ENCODE assay signal across 10 mouse cellular contexts in the genomic region with DNA sequence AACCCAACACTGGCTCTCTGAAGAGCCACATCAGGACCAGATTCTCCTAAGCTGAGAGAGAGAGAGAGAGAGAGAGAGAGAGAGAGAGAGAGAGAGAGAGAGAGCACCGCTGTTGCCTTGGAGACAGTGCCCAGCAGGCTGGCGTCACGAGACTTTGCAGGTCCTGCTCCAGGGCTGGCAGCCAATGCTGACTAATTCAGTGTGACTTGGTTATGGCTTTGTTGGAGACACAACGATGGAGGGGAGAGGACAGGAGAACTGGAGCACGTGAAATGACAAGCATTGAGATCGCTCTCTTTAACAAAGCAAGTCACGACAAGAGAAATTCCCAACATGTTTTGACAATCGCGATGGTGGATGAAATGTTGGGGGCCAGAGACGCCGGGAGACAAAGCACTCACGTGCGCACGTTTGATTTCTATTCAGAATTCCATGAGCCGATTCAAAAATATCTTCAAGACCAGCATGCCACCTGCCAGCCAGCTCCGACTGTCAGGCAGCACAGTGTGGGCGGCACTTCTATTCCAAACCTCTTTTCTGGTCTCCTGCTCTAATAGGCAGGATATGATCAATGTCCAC. TPM values are rescaled to one million over a fixed set of nuclear protein-coding genes. Genes with fewer than 3 reads are reported as not detected.
DNase-seq lines count a peak whose midpoint lies in the region; ATAC-seq and TF ChIP-seq lines count a peak whose summit lies in the region.
"Had no signal": no experiment of that assay in that cellular context is flagged by ENCODE, and none has a peak within 500 bp of the region (broad histone marks: within the 10 kb centered on the region; RNA-seq: fewer than 3 reads in every experiment).

No protein-coding gene starts in this region.

- H3K27ac ChIP-seq in limb, embryonic 13.5 days = no peak overlapping the region
- H3K27ac ChIP-seq in limb, embryonic 10.5 days = no peak overlapping the region
- H3K27ac ChIP-seq in embryonic facial prominence, embryonic 13.5 days = peak overlapping the region; percentile 71
- peak overlapping the region; percentile 5; the same call in 1 of the 2 replicates for H3K27ac ChIP-seq in heart, postnatal 0 days (ENCODE audit: low read depth)
- peak overlapping the region; percentile 70 for H3K27ac ChIP-seq in midbrain, embryonic 10.5 days (replicated peaks)
- no peak overlapping the region; the same call in 1 of the 2 replicates for H3K27ac ChIP-seq in stomach, embryonic 16.5 days (ENCODE audit: low read length)

- peak overlapping the region; percentile 12 for H3K4me2 ChIP-seq in limb, embryonic 13.5 days (replicated peaks)
- H3K4me2 ChIP-seq in embryonic facial prominence, embryonic 13.5 days = peak overlapping the region; percentile 53
- H3K4me2 ChIP-seq in heart, postnatal 0 days (ENCODE audit: low read depth, low read length) = peak overlapping the region; percentile 51
- H3K4me2 ChIP-seq in stomach, embryonic 16.5 days (ENCODE audit: low read depth, low read length) = peak overlapping the region; percentile 6; the same call in 1 of the 2 replicates

- WGBS in limb, embryonic 13.5 days = 50% methylated on average over 17 of the region's 17 CpGs
- 66% methylated on average over 17 of the region's 17 CpGs for WGBS in limb, embryonic 10.5 days
- WGBS in embryonic facial prominence, embryonic 13.5 days = 17% methylated on average over 17 of the region's 17 CpGs
- 27% methylated on average over 17 of the region's 17 CpGs for WGBS in heart, postnatal 0 days
- 53% methylated on average over 17 of the region's 17 CpGs for WGBS in midbrain, embryonic 10.5 days
- 27% methylated on average over 17 of the region's 17 CpGs for WGBS in stomach, embryonic 16.5 days

- H3K4me1 ChIP-seq in limb, embryonic 13.5 days = peaks cover 33% of the 10 kb centered on the region
- peaks cover 36% of the 10 kb centered on the region for H3K4me1 ChIP-seq in limb, embryonic 10.5 days
- peaks cover 39% of the 10 kb centered on the region for H3K4me1 ChIP-seq in embryonic facial prominence, embryonic 13.5 days
- H3K4me1 ChIP-seq in heart, postnatal 0 days (ENCODE audit: control insufficient read depth, insufficient read depth) = 0 out of 2 replicates have a peak, but pooled peaks cover 18% of the 10 kb centered on the region
- peaks cover 36% of the 10 kb centered on the region for H3K4me1 ChIP-seq in midbrain, embryonic 10.5 days
- peaks cover 3% of the 10 kb centered on the region for H3K4me1 ChIP-seq in stomach, embryonic 16.5 days (ENCODE audit: control insufficient read depth, insufficient read depth, low read length)

- no peak overlapping the region for H3K4me3 ChIP-seq in limb, embryonic 13.5 days
- no peak overlapping the region for H3K4me3 ChIP-seq in limb, embryonic 10.5 days
- H3K4me3 ChIP-seq in embryonic facial prominence, embryonic 13.5 days = peak overlapping the region; percentile 13; the same call in 1 of the 2 replicates
- H3K4me3 ChIP-seq in heart, postnatal 0 days (ENCODE audit: low read depth, low read length) = peak overlapping the region; percentile 18
- peak overlapping the region; percentile 30 for H3K4me3 ChIP-seq in midbrain, embryonic 10.5 days
- H3K4me3 ChIP-seq in stomach, embryonic 16.5 days (replicated peaks; ENCODE audit: low read length) = no peak overlapping the region

- H3K36me3 ChIP-seq in limb, embryonic 13.5 days = no peaks in the 10 kb centered on the region
- no peaks in the 10 kb centered on the region for H3K36me3 ChIP-seq in limb, embryonic 10.5 days
- no peaks in the 10 kb centered on the region for H3K36me3 ChIP-seq in embryonic facial prominence, embryonic 13.5 days
- no peaks in the 10 kb centered on the region for H3K36me3 ChIP-seq in heart, postnatal 0 days (replicated peaks; ENCODE audit: control insufficient read depth, insufficient read depth, low read length)
- H3K36me3 ChIP-seq in midbrain, embryonic 10.5 days = no peaks in the 10 kb centered on the region
- H3K36me3 ChIP-seq in stomach, embryonic 16.5 days (ENCODE audit: control insufficient read depth, insufficient read depth, low read length) = no peaks in the 10 kb centered on the region

- H3K27me3 ChIP-seq in limb, embryonic 13.5 days = 0 out of 2 replicates have a peak, but pooled peaks cover 17% of the 10 kb centered on the region
- peaks cover 7% of the 10 kb centered on the region; the same call in 1 of the 2 replicates for H3K27me3 ChIP-seq in limb, embryonic 10.5 days (ENCODE audit: low read depth, poor library complexity, severe bottlenecking)
- peaks cover 5% of the 10 kb centered on the region; the same call in 1 of the 2 replicates for H3K27me3 ChIP-seq in embryonic facial prominence, embryonic 13.5 days
- H3K27me3 ChIP-seq in heart, postnatal 0 days (ENCODE audit: control insufficient read depth, insufficient read depth, low read length) = no peaks in the 10 kb centered on the region; the same call in 1 of the 2 replicates
- peaks cover 5% of the 10 kb centered on the region for H3K27me3 ChIP-seq in midbrain, embryonic 10.5 days (ENCODE audit: low read depth, poor library complexity, severe bottlenecking)
- H3K27me3 ChIP-seq in stomach, embryonic 16.5 days (ENCODE audit: control insufficient read depth, insufficient read depth, low read length) = no peaks in the 10 kb centered on the region; the same call in 1 of the 2 replicates

- DNase-seq in limb, embryonic 10.5 days (ENCODE audit: low spot score) = no peak
- DNase-seq in heart, postnatal 0 days (ENCODE audit: low spot score) = peak; percentile 89
- peak; percentile 87 for DNase-seq in layer of hippocampus, adult 9-11 months
- peak; percentile 64 for DNase-seq in midbrain, embryonic 10.5 days (ENCODE audit: low spot score)
- DNase-seq in thymus, postnatal 14 days = no peak

- H3K9me3 ChIP-seq in limb, embryonic 13.5 days = no peaks in the 10 kb centered on the region
- no peaks in the 10 kb centered on the region for H3K9me3 ChIP-seq in limb, embryonic 10.5 days (replicated peaks)
- H3K9me3 ChIP-seq in embryonic facial prominence, embryonic 13.5 days = no peaks in the 10 kb centered on the region
- H3K9me3 ChIP-seq in heart, postnatal 0 days (replicated peaks; ENCODE audit: control insufficient read depth, low read length) = no peaks in the 10 kb centered on the region
- H3K9me3 ChIP-seq in midbrain, embryonic 10.5 days (replicated peaks) = no peaks in the 10 kb centered on the region
- H3K9me3 ChIP-seq in stomach, embryonic 16.5 days (replicated peaks; ENCODE audit: control insufficient read depth, low read length) = no peaks in the 10 kb centered on the region

- no peak for TF ChIP-seq CTCF in heart, postnatal 0 days (IDR thresholded peaks at IDR 0.05; ENCODE audit: low read depth)

- 0 out of 2 replicates have a peak, but pooled peaks have one; percentile 67 for TF ChIP-seq EP300 in heart, postnatal 0 days (IDR thresholded peaks at IDR 0.05; ENCODE audit: low read depth)

- H3K9ac ChIP-seq in limb, embryonic 13.5 days = no peak overlapping the region
- H3K9ac ChIP-seq in embryonic facial prominence, embryonic 13.5 days = no peak overlapping the region
- no peak overlapping the region for H3K9ac ChIP-seq in heart, postnatal 0 days (replicated peaks; ENCODE audit: low read depth, low read length)
- no peak overlapping the region for H3K9ac ChIP-seq in stomach, embryonic 16.5 days (ENCODE audit: low read length)

- ATAC-seq in limb, embryonic 13.5 days (ENCODE audit: low FRiP score, low read depth) = no peak
- no peak for ATAC-seq in embryonic facial prominence, embryonic 13.5 days (ENCODE audit: insufficient number of reproducible peaks, insufficient read depth, low FRiP score, low TSS enrichment, low read depth)
- ATAC-seq in heart, postnatal 0 days (ENCODE audit: insufficient read depth, low read depth) = peak; percentile 78
- peak; percentile 46; the same call in 1 of the 2 replicates for ATAC-seq in stomach, embryonic 16.5 days (ENCODE audit: insufficient read depth, low FRiP score)

RNA-seq across cellular contexts. Expression of a gene that starts 17.4 kb away (rescaled TPM):
- polyA plus RNA-seq in limb, embryonic 13.5 days (2015; fragmentation: Nextera tagmentation; extraction: Ambion mirVana) = 70.7 and 74.5 TPM in 2 replicates
- polyA plus RNA-seq in limb, embryonic 10.5 days (2016; fragmentation: Nextera tagmentation; extraction: Ambion mirVana) = 98.1 and 103 TPM in 2 replicates
- 73.2 and 75.6 TPM in 2 replicates for polyA plus RNA-seq in embryonic facial prominence, embryonic 13.5 days (2015; fragmentation: Nextera tagmentation; extraction: Ambion mirVana)
- total RNA-seq in heart, postnatal 0 days (2014; rRNA removed; ENCODE audit: low replicate concordance) = 10.6 and 21.2 TPM in 2 replicates
- polyA plus RNA-seq in heart, postnatal 0 days (2015; fragmentation: Nextera tagmentation; extraction: Ambion mirVana) = 13.2 and 14.5 TPM in 2 replicates
- polyA plus RNA-seq in midbrain, embryonic 10.5 days (2016; fragmentation: Nextera tagmentation; extraction: Ambion mirVana) = 87.7 and 106 TPM in 2 replicates
- 50.4 and 52.1 TPM in 2 replicates for polyA plus RNA-seq in stomach, embryonic 16.5 days (2015; fragmentation: Nextera tagmentation; extraction: Ambion mirVana)

RNA-seq across cellular contexts. Expression of a gene that starts 28.2 kb away (rescaled TPM):
- polyA plus RNA-seq in limb, embryonic 13.5 days (2015; fragmentation: Nextera tagmentation; extraction: Ambion mirVana) = 0.45 TPM in 1 of 2 replicates, not detected in the other
- 1.1 and 3.7 TPM in 2 replicates for polyA plus RNA-seq in limb, embryonic 10.5 days (2016; fragmentation: Nextera tagmentation; extraction: Ambion mirVana)
- 0.45 TPM in 1 of 2 replicates, not detected in the other for polyA plus RNA-seq in embryonic facial prominence, embryonic 13.5 days (2015; fragmentation: Nextera tagmentation; extraction: Ambion mirVana)
- 57.5 and 68.0 TPM in 2 replicates for total RNA-seq in heart, postnatal 0 days (2014; rRNA removed; ENCODE audit: low replicate concordance)
- polyA plus RNA-seq in heart, postnatal 0 days (2015; fragmentation: Nextera tagmentation; extraction: Ambion mirVana) = 47.8 and 49.8 TPM in 2 replicates
- polyA plus RNA-seq in midbrain, embryonic 10.5 days (2016; fragmentation: Nextera tagmentation; extraction: Ambion mirVana) = 0.98 and 2.3 TPM in 2 replicates
- polyA plus RNA-seq in stomach, embryonic 16.5 days (2015; fragmentation: Nextera tagmentation; extraction: Ambion mirVana) = 0.85 and 2.5 TPM in 2 replicates
- total RNA-seq: ES-E14; hematopoietic stem cell, adult 5-6 weeks had no signal

Comparison
In these comparisons a context has a peak if more than half of its experiments do, and no peak if none do; other contexts are left out.
1. ATAC-seq: peak in heart, postnatal 0 days (single experiment) and stomach, embryonic 16.5 days (single experiment); none in limb, embryonic 13.5 days (single experiment) and embryonic facial prominence, embryonic 13.5 days (single experiment).
2. H3K27ac ChIP-seq: peak in embryonic facial prominence, embryonic 13.5 days (single experiment), heart, postnatal 0 days (single experiment) and midbrain, embryonic 10.5 days (single experiment); none in limb, embryonic 13.5 days (single experiment), limb, embryonic 10.5 days (single experiment) and stomach, embryonic 16.5 days (single experiment).
3. H3K4me3 ChIP-seq: peak in embryonic facial prominence, embryonic 13.5 days (single experiment), heart, postnatal 0 days (single experiment) and midbrain, embryonic 10.5 days (single experiment); none in limb, embryonic 13.5 days (single experiment), limb, embryonic 10.5 days (single experiment) and stomach, embryonic 16.5 days (single experiment).
4. DNase-seq: peak in heart, postnatal 0 days (single experiment), layer of hippocampus, adult 9-11 months (single experiment) and midbrain, embryonic 10.5 days (single experiment); none in limb, embryonic 10.5 days (single experiment) and thymus, postnatal 14 days (single experiment).
5. RNA of a gene that starts 28.2 kb away (polyA plus RNA-seq): 47.8 to 49.8 TPM in heart, postnatal 0 days; 0.85 to 2.5 TPM in stomach, embryonic 16.5 days, 0.98 to 2.3 TPM in midbrain, embryonic 10.5 days, 1.1 to 3.7 TPM in limb, embryonic 10.5 days, 0.45 TPM in limb, embryonic 13.5 days and 0.45 TPM in embryonic facial prominence, embryonic 13.5 days; every median in the first group is over 10 times any median in the second.
6. Peak in every context shown above with its lines, with median percentiles within 50 percentile points of each other: H3K4me2 ChIP-seq.